Mouse (Mus musculus): ENCODE measurements around the gene H2-DMb2. TPM values are rescaled to one million over a fixed set of nuclear protein-coding genes. Genes with fewer than 3 reads are reported as not detected.

Gene H2-DMb2
- polyA plus RNA-seq, 1 experiment from 2014 or later: 0.17 TPM

- peaks cover 100% of the 10 kb centered on the region for H3K27me3 ChIP-seq (replicated peaks; ENCODE audit: low read depth, poor library complexity, severe bottlenecking)
- H3K4me1 ChIP-seq: peaks cover 15% of the 10 kb centered on the region
- no peaks in the 10 kb centered on the region for H3K9me3 ChIP-seq
- DNase-seq (ENCODE audit: low spot score): no peak
- no peak overlapping the region for H3K4me3 ChIP-seq
- 88% methylated on average over 4 of the region's 4 CpGs for WGBS
- no peaks in the 10 kb centered on the region for H3K36me3 ChIP-seq (replicated peaks)
- no peak overlapping the region for H3K27ac ChIP-seq (replicated peaks)
These were observed 51.6 kb downstream of the H2-DMb2 start for GRCm38 (mm10) chr17:34194723-34195122.

GRCm38 (mm10) chr17:34196491-34196890 is 53.4 kb downstream of the H2-DMb2 start:
- Histone ChIP-seq H3K27me3 (replicated peaks; ENCODE audit: low read depth, poor library complexity, severe bottlenecking) (peaks cover 100% of the 10 kb centered on the region), H3K4me1 (peaks cover 15% of the 10 kb centered on the region), H3K9me3 (no peaks in the 10 kb centered on the region), H3K4me3 (0 out of 2 replicates have a peak overlapping the region, but pooled peaks have one; percentile 54), H3K36me3 (replicated peaks) (no peaks in the 10 kb centered on the region), H3K27ac (replicated peaks) (no peak overlapping the region)
- 30% methylated on average over 12 of the region's 12 CpGs for WGBS
- peak; percentile 16 for DNase-seq (ENCODE audit: low spot score)

GRCm38 (mm10) chr17:34196941-34197894 is 54.1 kb downstream of the H2-DMb2 start, which contains the start of gene Psmb8:
Psmb8 (plus strand) TSS chr17:34197721.
- H3K27me3 ChIP-seq (replicated peaks; ENCODE audit: low read depth, poor library complexity, severe bottlenecking): peaks cover 98% of the 10 kb centered on the region
- H3K27ac ChIP-seq (replicated peaks): no peak within 1 kb of the TSS
- 3% methylated on average over 41 of the region's 41 CpGs for WGBS
- DNase-seq (ENCODE audit: low spot score): peak; percentile 87
- peak within 1 kb of the TSS; percentile 54 for H3K4me3 ChIP-seq
- peaks cover 15% of the 10 kb centered on the region for H3K4me1 ChIP-seq
- H3K9me3 ChIP-seq: no peaks in the 10 kb centered on the region
- no peaks in the 10 kb centered on the region for H3K36me3 ChIP-seq (replicated peaks)

- H3K27me3 ChIP-seq (replicated peaks; ENCODE audit: low read depth, poor library complexity, severe bottlenecking): peaks cover 95% of the 10 kb centered on the region
- WGBS: 3% methylated on average over 32 of the region's 32 CpGs
- peak; percentile 29 for DNase-seq (ENCODE audit: low spot score)
These were observed 54.9 kb downstream of the H2-DMb2 start for GRCm38 (mm10) chr17:34197904-34198520.

GRCm38 (mm10) chr17:34198521-34198912 is 55.4 kb downstream of the H2-DMb2 start:
- Histone ChIP-seq H3K27me3 (replicated peaks; ENCODE audit: low read depth, poor library complexity, severe bottlenecking) (peaks cover 95% of the 10 kb centered on the region), H3K4me3 (peak overlapping the region; percentile 54), H3K36me3 (replicated peaks) (no peaks in the 10 kb centered on the region), H3K4me1 (peaks cover 15% of the 10 kb centered on the region), H3K9me3 (no peaks in the 10 kb centered on the region), H3K27ac (replicated peaks) (no peak overlapping the region)
- 10% methylated on average over 11 of the region's 11 CpGs for WGBS
- DNase-seq (ENCODE audit: low spot score): no peak

More at GRCm38 (mm10) chr17:34197904-34198520, 54.9 kb downstream of the H2-DMb2 start:
- no peak overlapping the region for H3K27ac ChIP-seq (replicated peaks)
- H3K4me3 ChIP-seq: peak overlapping the region; percentile 54
- peaks cover 15% of the 10 kb centered on the region for H3K4me1 ChIP-seq
- H3K36me3 ChIP-seq (replicated peaks): no peaks in the 10 kb centered on the region
- no peaks in the 10 kb centered on the region for H3K9me3 ChIP-seq

GRCm38 (mm10) chr17:34199050-34199619 is 56.0 kb downstream of the H2-DMb2 start:
- peaks cover 95% of the 10 kb centered on the region for H3K27me3 ChIP-seq (replicated peaks; ENCODE audit: low read depth, poor library complexity, severe bottlenecking)
- peaks cover 15% of the 10 kb centered on the region for H3K4me1 ChIP-seq
- H3K4me3 ChIP-seq: no peak overlapping the region
- no peaks in the 10 kb centered on the region for H3K36me3 ChIP-seq (replicated peaks)
- no peak for DNase-seq (ENCODE audit: low spot score)
- H3K27ac ChIP-seq (replicated peaks): no peak overlapping the region
- H3K9me3 ChIP-seq: no peaks in the 10 kb centered on the region
- 65% methylated on average over 12 of the region's 12 CpGs for WGBS

GRCm38 (mm10) chr17:34200047-34200446 is 56.9 kb downstream of the H2-DMb2 start:
- no peaks in the 10 kb centered on the region for H3K9me3 ChIP-seq
- no peaks in the 10 kb centered on the region for H3K36me3 ChIP-seq (replicated peaks)
- DNase-seq (ENCODE audit: low spot score): no peak
- 83% methylated on average over 10 of the region's 10 CpGs for WGBS
- H3K4me3 ChIP-seq: no peak overlapping the region
- H3K27ac ChIP-seq (replicated peaks): no peak overlapping the region
- H3K27me3 ChIP-seq (replicated peaks; ENCODE audit: low read depth, poor library complexity, severe bottlenecking): peaks cover 94% of the 10 kb centered on the region
- peaks cover 21% of the 10 kb centered on the region for H3K4me1 ChIP-seq

- peaks cover 24% of the 10 kb centered on the region for H3K4me1 ChIP-seq
- WGBS: 89% methylated on average over 16 of the region's 16 CpGs
- no peak overlapping the region for H3K4me3 ChIP-seq
- H3K9me3 ChIP-seq: no peaks in the 10 kb centered on the region
- H3K27me3 ChIP-seq (replicated peaks; ENCODE audit: low read depth, poor library complexity, severe bottlenecking): peaks cover 94% of the 10 kb centered on the region
- H3K27ac ChIP-seq (replicated peaks): no peak overlapping the region
- no peak for DNase-seq (ENCODE audit: low spot score)
- H3K36me3 ChIP-seq (replicated peaks): no peaks in the 10 kb centered on the region
These were observed 57.8 kb downstream of the H2-DMb2 start for GRCm38 (mm10) chr17:34200772-34201505.

Other genes with a start within 250 kb of the H2-DMb2 start
- gene Platr17, start 238.2 kb upstream of the H2-DMb2 start, polyA plus RNA-seq (2016; fragmentation: Nextera tagmentation; extraction: Ambion mirVana): 0.27 and 0.45 TPM in 2 replicates
- 80.0 and 84.9 TPM in 2 replicates for gene Daxx, start 233.9 kb upstream of the H2-DMb2 start, polyA plus RNA-seq (2016; fragmentation: Nextera tagmentation; extraction: Ambion mirVana)
- gene Tapbp, start 227.4 kb upstream of the H2-DMb2 start, polyA plus RNA-seq (2016; fragmentation: Nextera tagmentation; extraction: Ambion mirVana): 9.9 and 11.8 TPM in 2 replicates
- gene Zbtb22, start 227.4 kb upstream of the H2-DMb2 start, polyA plus RNA-seq (2016; fragmentation: Nextera tagmentation; extraction: Ambion mirVana): 19.6 and 21.1 TPM in 2 replicates
- gene Rgl2, start 213.8 kb upstream of the H2-DMb2 start, polyA plus RNA-seq (2016; fragmentation: Nextera tagmentation; extraction: Ambion mirVana): 40.2 and 41.0 TPM in 2 replicates
- gene Pfdn6, start 203.0 kb upstream of the H2-DMb2 start, polyA plus RNA-seq (2016; fragmentation: Nextera tagmentation; extraction: Ambion mirVana): 233 and 235 TPM in 2 replicates
- gene Wdr46, start 202.6 kb upstream of the H2-DMb2 start, polyA plus RNA-seq (2016; fragmentation: Nextera tagmentation; extraction: Ambion mirVana): 62.1 and 66.0 TPM in 2 replicates
- 3.6 and 4.5 TPM in 2 replicates for gene B3galt4, start 191.8 kb upstream of the H2-DMb2 start, polyA plus RNA-seq (2016; fragmentation: Nextera tagmentation; extraction: Ambion mirVana)
- gene Vps52, start 187.5 kb upstream of the H2-DMb2 start, polyA plus RNA-seq (2016; fragmentation: Nextera tagmentation; extraction: Ambion mirVana): 48.2 and 51.5 TPM in 2 replicates
- 1,569 and 1,593 TPM in 2 replicates for gene Rps18, start 187.3 kb upstream of the H2-DMb2 start, polyA plus RNA-seq (2016; fragmentation: Nextera tagmentation; extraction: Ambion mirVana)
- 8.4 and 13.4 TPM in 2 replicates for gene H2-K1, start 143.0 kb upstream of the H2-DMb2 start, polyA plus RNA-seq (2016; fragmentation: Nextera tagmentation; extraction: Ambion mirVana)
- 11.0 and 11.6 TPM in 2 replicates for gene Ring1, start 118.6 kb upstream of the H2-DMb2 start, polyA plus RNA-seq (2016; fragmentation: Nextera tagmentation; extraction: Ambion mirVana)
- gene H2-Ke6, start 115.2 kb upstream of the H2-DMb2 start, polyA plus RNA-seq (2016; fragmentation: Nextera tagmentation; extraction: Ambion mirVana): 41.4 and 44.8 TPM in 2 replicates
- gene Slc39a7, start 111.6 kb upstream of the H2-DMb2 start, polyA plus RNA-seq (2016; fragmentation: Nextera tagmentation; extraction: Ambion mirVana): 167 and 177 TPM in 2 replicates
- 44.7 and 47.9 TPM in 2 replicates for gene Rxrb, start 111.5 kb upstream of the H2-DMb2 start, polyA plus RNA-seq (2016; fragmentation: Nextera tagmentation; extraction: Ambion mirVana)
- gene Col11a2, start 103.9 kb upstream of the H2-DMb2 start, polyA plus RNA-seq (2016; fragmentation: Nextera tagmentation; extraction: Ambion mirVana): 1.0 and 1.2 TPM in 2 replicates
- gene H2-Oa, start 51.0 kb upstream of the H2-DMb2 start, polyA plus RNA-seq (2016; fragmentation: Nextera tagmentation; extraction: Ambion mirVana): 0.31 and 0.69 TPM in 2 replicates
- 4.2 and 4.8 TPM in 2 replicates for gene H2-DMa, start 23.8 kb upstream of the H2-DMb2 start, polyA plus RNA-seq (2016; fragmentation: Nextera tagmentation; extraction: Ambion mirVana)
- 141 and 144 TPM in 2 replicates for gene Brd2, start 20.7 kb upstream of the H2-DMb2 start, polyA plus RNA-seq (2016; fragmentation: Nextera tagmentation; extraction: Ambion mirVana)
- 0.52 and 0.55 TPM in 2 replicates for gene H2-DMb1, start 9.8 kb downstream of the H2-DMb2 start, polyA plus RNA-seq (2016; fragmentation: Nextera tagmentation; extraction: Ambion mirVana)
- gene Tap1, start 44.2 kb downstream of the H2-DMb2 start, polyA plus RNA-seq (2016; fragmentation: Nextera tagmentation; extraction: Ambion mirVana): 2.8 and 2.9 TPM in 2 replicates
- gene Psmb9, start 44.5 kb downstream of the H2-DMb2 start, polyA plus RNA-seq (2016; fragmentation: Nextera tagmentation; extraction: Ambion mirVana): 0.57 and 0.93 TPM in 2 replicates
- 1.3 and 1.7 TPM in 2 replicates for gene Psmb8, start 54.4 kb downstream of the H2-DMb2 start, polyA plus RNA-seq (2016; fragmentation: Nextera tagmentation; extraction: Ambion mirVana)
- 0.56 and 1.1 TPM in 2 replicates for gene Tap2, start 60.2 kb downstream of the H2-DMb2 start, polyA plus RNA-seq (2016; fragmentation: Nextera tagmentation; extraction: Ambion mirVana)
- gene H2-Ob, start 95.6 kb downstream of the H2-DMb2 start, polyA plus RNA-seq (2016; fragmentation: Nextera tagmentation; extraction: Ambion mirVana): not detected in 2 replicates
- 5.5 and 7.2 TPM in 2 replicates for gene H2-Ab1, start 114.4 kb downstream of the H2-DMb2 start, polyA plus RNA-seq (2016; fragmentation: Nextera tagmentation; extraction: Ambion mirVana)
- gene H2-Aa, start 144.5 kb downstream of the H2-DMb2 start, polyA plus RNA-seq (2016; fragmentation: Nextera tagmentation; extraction: Ambion mirVana): not detected in 2 replicates
- gene H2-Eb1, start 162.6 kb downstream of the H2-DMb2 start, polyA plus RNA-seq (2016; fragmentation: Nextera tagmentation; extraction: Ambion mirVana): 1.2 and 1.3 TPM in 2 replicates
- 0.04 TPM in 1 of 2 replicates, not detected in the other for gene H2-Eb2, start 182.4 kb downstream of the H2-DMb2 start, polyA plus RNA-seq (2016; fragmentation: Nextera tagmentation; extraction: Ambion mirVana)
- gene Btnl2, start 211.5 kb downstream of the H2-DMb2 start, polyA plus RNA-seq (2016; fragmentation: Nextera tagmentation; extraction: Ambion mirVana): 0.08 TPM in 1 of 2 replicates, not detected in the other
- gene Btnl1, start 233.8 kb downstream of the H2-DMb2 start, polyA plus RNA-seq (2016; fragmentation: Nextera tagmentation; extraction: Ambion mirVana): not detected in 2 replicates